Mouse (Mus musculus) layer of hippocampus, adult 8-10 months (tissue): ENCODE data around the gene Vps11. TPM values are rescaled to one million over a fixed set of nuclear protein-coding genes. Genes with fewer than 3 reads are reported as not detected.
"Not testable (repeated sequence)": the region's sequence is repeated elsewhere in the genome, so short reads cannot be mapped to it uniquely, and the experiment has no call there.

Experiments
- DNase-seq, 2 experiments: peaks; one replicate each; pipeline ENCODE4 v3.0.0; 2022; ENCODE audit warnings: low spot score in 2 of 2
- total RNA-seq, 4 experiments: library from RNA; stranded (reverse); gene quantifications; 2 replicates each; pipeline ENCODE4 v1.2.4; 2022

The Vps11 gene
- total RNA-seq, 4 experiments from 2014 or later, result 56.4 to 64.6 (median 60.9) TPM

GRCm38 (mm10) chr9:44377335-44377734 lies 15.9 kb upstream of the Vps11 start:
- DNase-seq, result not testable (repeated sequence)

GRCm38 (mm10) chr9:44376141-44376540 lies 14.7 kb upstream of the Vps11 start:
- no peak for DNase-seq

- no peak for DNase-seq
Observed at GRCm38 (mm10) chr9:44373386-44373785, 11.9 kb upstream of the Vps11 start.

- no peak for DNase-seq
Observed at GRCm38 (mm10) chr9:44364480-44364879, 3.0 kb upstream of the Vps11 start.

GRCm38 (mm10) chr9:44361931-44362330 lies 461 bp upstream of the Vps11 start:
- DNase-seq, result not testable (repeated sequence)

- DNase-seq, result no peak
Observed at GRCm38 (mm10) chr9:44357207-44357606, 4.3 kb downstream of the Vps11 start.

GRCm38 (mm10) chr9:44353142-44353541 lies 8.3 kb downstream of the Vps11 start:
- no peak for DNase-seq

GRCm38 (mm10) chr9:44352337-44352736 lies 9.1 kb downstream of the Vps11 start:
- no peak for DNase-seq

- no peak for DNase-seq
Observed at GRCm38 (mm10) chr9:44351396-44351795, 10.1 kb downstream of the Vps11 start.

- DNase-seq, result no peak
Observed at GRCm38 (mm10) chr9:44348546-44348945, 12.9 kb downstream of the Vps11 start.

GRCm38 (mm10) chr9:44347621-44348020 lies 13.8 kb downstream of the Vps11 start:
- DNase-seq, result no peak

- no peak for DNase-seq
Observed at GRCm38 (mm10) chr9:44347166-44347565, 14.3 kb downstream of the Vps11 start.

- DNase-seq, result peak in 1 of 2 experiments; percentile 50
Observed at GRCm38 (mm10) chr9:44345570-44346433, 15.7 kb downstream of the Vps11 start.

GRCm38 (mm10) chr9:44343781-44344421 lies 17.6 kb downstream of the Vps11 start, which contains the start of gene Hmbs:
Gene Hmbs, minus strand, starts transcription at chr9:44344228.
- peak; percentile 82 to 84 for DNase-seq

GRCm38 (mm10) chr9:44343290-44343689 lies 18.2 kb downstream of the Vps11 start:
- no peak for DNase-seq

- no peak for DNase-seq
Observed at GRCm38 (mm10) chr9:44342605-44343004, 18.9 kb downstream of the Vps11 start.

GRCm38 (mm10) chr9:44342173-44342572 lies 19.3 kb downstream of the Vps11 start:
- no peak for DNase-seq

- DNase-seq, result no peak
Observed at GRCm38 (mm10) chr9:44341487-44341886, 20.0 kb downstream of the Vps11 start.

- DNase-seq, result no peak
Observed at GRCm38 (mm10) chr9:44338574-44338973, 22.9 kb downstream of the Vps11 start.

GRCm38 (mm10) chr9:44337436-44338169 lies 23.9 kb downstream of the Vps11 start:
- DNase-seq, result no peak

GRCm38 (mm10) chr9:44336964-44337363 lies 24.5 kb downstream of the Vps11 start:
- DNase-seq, result no peak

GRCm38 (mm10) chr9:44336513-44336912 lies 25.0 kb downstream of the Vps11 start:
- DNase-seq, result not testable (repeated sequence)
